Mouse (Mus musculus): Measurements from ENCODE around the gene Foxk2.

- TF ChIP-seq GATA1 (IDR thresholded peaks at IDR 0.05; ENCODE audit: borderline replicate concordance, low read length) (no peak), FLI1 (IDR thresholded peaks at IDR 0.05; ENCODE audit: low read length) (no peak)
These were observed 9.6 kb upstream of the Foxk2 start for GRCm38 (mm10) chr11:121250196-121250595.

All from megakaryocyte, embryonic 14.5 days (primary cell).